ENCODE assay signal across 8 mouse cellular contexts in the genomic region with DNA sequence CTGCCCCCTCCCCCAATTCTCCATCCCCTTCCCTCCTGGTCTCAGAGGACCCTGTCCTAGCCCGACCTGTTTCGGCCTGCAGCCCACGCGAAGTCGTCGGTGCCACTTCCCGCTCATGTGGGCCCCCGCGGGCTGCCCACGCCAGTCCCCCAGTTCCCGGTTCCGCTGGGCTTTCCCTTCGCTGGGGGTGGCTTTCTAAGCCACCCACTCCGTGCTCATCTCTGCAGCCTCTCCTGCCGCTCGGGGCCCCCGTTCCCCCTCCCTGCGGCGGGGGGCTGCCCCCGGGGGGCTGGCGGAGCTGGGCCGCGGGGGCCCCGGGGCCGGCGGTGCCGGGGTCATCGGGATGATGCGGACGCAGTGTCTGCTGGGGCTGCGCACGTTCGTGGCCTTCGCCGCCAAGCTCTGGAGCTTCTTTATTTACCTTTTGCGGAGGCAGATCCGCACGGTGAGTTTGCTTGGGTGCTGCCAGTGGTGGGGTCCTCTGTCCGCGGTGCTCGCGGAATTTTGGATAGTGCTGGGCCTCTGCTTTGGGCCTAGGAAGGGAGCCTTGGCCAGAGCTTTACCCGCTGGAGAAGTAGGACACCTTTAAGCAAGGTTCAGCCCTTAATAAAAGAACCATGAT. TPM values are rescaled to one million over a fixed set of nuclear protein-coding genes. Genes with fewer than 3 reads are reported as not detected.
A peak's percentile ranks its signal among the peaks of the same experiment; 100 is the strongest.
DNase-seq lines count a peak whose midpoint lies in the region; ATAC-seq and TF ChIP-seq lines count a peak whose summit lies in the region.

TSS of gene Ctdnep1 (plus strand) at position 16 of the 622 bp plus-strand sequence.

- WGBS in lung, embryonic 14.5 days, result under 1% methylated on average over 43 of the region's 43 CpGs
- WGBS in forebrain, embryonic 12.5 days, result under 1% methylated on average over 43 of the region's 43 CpGs
- 1% methylated on average over 42 of the region's 43 CpGs for WGBS in limb, embryonic 12.5 days

- no peaks in the 10 kb centered on the region for H3K27me3 ChIP-seq in lung, embryonic 14.5 days (ENCODE audit: insufficient read depth, low read length)
- H3K27me3 ChIP-seq in forebrain, embryonic 12.5 days, result no peaks in the 10 kb centered on the region
- no peaks in the 10 kb centered on the region for H3K27me3 ChIP-seq in limb, embryonic 12.5 days
- H3K27me3 ChIP-seq in myocyte (ENCODE audit: control insufficient read depth, insufficient read depth, insufficient read length), result no peaks in the 10 kb centered on the region

- peaks cover 45% of the 10 kb centered on the region for H3K36me3 ChIP-seq in lung, embryonic 14.5 days (ENCODE audit: insufficient read depth)
- H3K36me3 ChIP-seq in forebrain, embryonic 12.5 days (replicated peaks), result peaks cover 45% of the 10 kb centered on the region
- peaks cover 58% of the 10 kb centered on the region for H3K36me3 ChIP-seq in limb, embryonic 12.5 days
- H3K36me3 ChIP-seq in myocyte (ENCODE audit: control insufficient read depth, insufficient read depth), result peaks cover 22% of the 10 kb centered on the region

- peak; percentile 36; the same call in 1 of the 2 replicates for ATAC-seq in lung, embryonic 14.5 days (ENCODE audit: insufficient read depth)
- ATAC-seq in forebrain, embryonic 12.5 days (ENCODE audit: low FRiP score), result peak; percentile 63
- peak; percentile 28 for ATAC-seq in limb, embryonic 12.5 days (ENCODE audit: insufficient number of reproducible peaks, insufficient read depth, low FRiP score, low TSS enrichment, low read depth)

- no peak for TF ChIP-seq CTCF in lung, embryonic 14.5 days (IDR thresholded peaks at IDR 0.05; ENCODE audit: low read depth)

- no peaks in the 10 kb centered on the region for H3K9me3 ChIP-seq in lung, embryonic 14.5 days (ENCODE audit: low read depth, low read length)
- no peaks in the 10 kb centered on the region for H3K9me3 ChIP-seq in forebrain, embryonic 12.5 days
- no peaks in the 10 kb centered on the region for H3K9me3 ChIP-seq in limb, embryonic 12.5 days

- peak within 1 kb of the TSS; percentile 98 for H3K27ac ChIP-seq in lung, embryonic 14.5 days (ENCODE audit: low read depth)
- peak within 1 kb of the TSS; percentile 100 for H3K27ac ChIP-seq in forebrain, embryonic 12.5 days
- H3K27ac ChIP-seq in limb, embryonic 12.5 days, result peak within 1 kb of the TSS; percentile 98

- DNase-seq in lung, embryonic 14.5 days, result peak; percentile 42
- no peak for DNase-seq in lung, postnatal 25 days (ENCODE audit: low spot score)
- no peak for DNase-seq in adrenal gland, adult 2 months
- DNase-seq in heart, postnatal 4 days, result peak; percentile 40
- DNase-seq in urinary bladder, postnatal 10 days (ENCODE audit: low spot score), result no peak

- H3K4me1 ChIP-seq in lung, embryonic 14.5 days (ENCODE audit: insufficient read depth), result peaks cover 11% of the 10 kb centered on the region; the same call in 1 of the 2 replicates
- peaks cover 34% of the 10 kb centered on the region for H3K4me1 ChIP-seq in forebrain, embryonic 12.5 days
- peaks cover 28% of the 10 kb centered on the region for H3K4me1 ChIP-seq in limb, embryonic 12.5 days (replicated peaks)

- no peak for TF ChIP-seq POLR2A in myocyte (IDR thresholded peaks at IDR 0.05; ENCODE audit: insufficient read length, low read depth)

- H3K4me3 ChIP-seq in lung, embryonic 14.5 days (ENCODE audit: low read depth, low read length), result peak within 1 kb of the TSS; percentile 100
- peak within 1 kb of the TSS; percentile 100 for H3K4me3 ChIP-seq in forebrain, embryonic 12.5 days (replicated peaks)
- H3K4me3 ChIP-seq in limb, embryonic 12.5 days (replicated peaks), result peak within 1 kb of the TSS; percentile 90
- peak within 1 kb of the TSS; percentile 73 for H3K4me3 ChIP-seq in myocyte

- peak within 1 kb of the TSS; percentile 98 for H3K9ac ChIP-seq in lung, embryonic 14.5 days
- peak within 1 kb of the TSS; percentile 100 for H3K9ac ChIP-seq in forebrain, embryonic 12.5 days
- H3K9ac ChIP-seq in limb, embryonic 12.5 days (replicated peaks), result peak within 1 kb of the TSS; percentile 98

- H3ac ChIP-seq in myocyte (ENCODE audit: control insufficient read depth, insufficient read length), result peak within 1 kb of the TSS; percentile 93

- peaks cover 61% of the 10 kb centered on the region for H3K79me2 ChIP-seq in myocyte (ENCODE audit: control insufficient read depth, insufficient read depth)

- H3K4me2 ChIP-seq in lung, embryonic 14.5 days, result peak within 1 kb of the TSS; percentile 67
- peak within 1 kb of the TSS; percentile 93 for H3K4me2 ChIP-seq in forebrain, embryonic 12.5 days
- peak within 1 kb of the TSS; percentile 93 for H3K4me2 ChIP-seq in limb, embryonic 12.5 days
- peak within 1 kb of the TSS; percentile 96 for H3K4me2 ChIP-seq in myocyte (ENCODE audit: low read depth)

TF ChIP-seq in myocyte, 11 proteins besides CTCF, POLR2A, EP300 and RAD21:
- no peak for TF ChIP-seq MAX (IDR thresholded peaks at IDR 0.05; ENCODE audit: low read depth)
- TF ChIP-seq CEBPB (IDR thresholded peaks at IDR 0.05; ENCODE audit: insufficient read depth, poor library complexity, severe bottlenecking), result no peak

RNA-seq across cellular contexts. Expression of gene Ctdnep1, which starts in this region (rescaled TPM):
- 25.4 and 28.3 TPM in 2 replicates for polyA plus RNA-seq in lung, embryonic 14.5 days (2014; fragmentation: Nextera tagmentation; extraction: Ambion mirVana)
- total RNA-seq in adrenal gland, adult 2 months (2021), result 100 to 1,000 TPM; 130 to 136 TPM
- 106 and 117 TPM in 2 replicates for polyA plus RNA-seq in adrenal gland, adult 2 months (2012; rRNA removed)
- polyA plus RNA-seq in forebrain, embryonic 12.5 days (2016; fragmentation: Nextera tagmentation; extraction: Ambion mirVana), result 19.9 and 20.7 TPM in 2 replicates
- 100 to 1,000 TPM; 132 to 144 TPM for total RNA-seq in heart, postnatal 4 days (2021)
- polyA plus RNA-seq in limb, embryonic 12.5 days (2016; fragmentation: Nextera tagmentation; extraction: Ambion mirVana), result 24.5 and 27.8 TPM in 2 replicates
- polyA plus RNA-seq in myocyte (2012; fragmentation: generic; extraction: Trizol), result 146 TPM

Comparison
In these comparisons a context has a peak if more than half of its experiments do, and no peak if none do; other contexts are left out.
1. DNase-seq: peak in lung, embryonic 14.5 days (single experiment) and heart, postnatal 4 days (single experiment); none in lung, postnatal 25 days (single experiment), adrenal gland, adult 2 months (single experiment) and urinary bladder, postnatal 10 days (single experiment).
2. Peak in every context shown above with its lines, with median percentiles within 50 percentile points of each other: ATAC-seq, H3K27ac ChIP-seq, H3K4me2 ChIP-seq, H3K4me3 ChIP-seq and H3K9ac ChIP-seq.